22 mouse cellular contexts compared by ENCODE assay signal in genomic region chr12:82649991-82650390, GRCm38 (mm10).
A peak's percentile ranks its signal among the peaks of the same experiment; 100 is the strongest.
DNase-seq lines count a peak whose midpoint lies in the region; ATAC-seq lines count a peak whose summit lies in the region.
"Had no signal": no experiment of that assay in that cellular context is flagged by ENCODE, and none has a peak within 500 bp of the region (broad histone marks: within the 10 kb centered on the region; RNA-seq: fewer than 3 reads in every experiment).

No protein-coding gene starts in this region.

- H3K4me2 ChIP-seq in embryonic facial prominence, embryonic 14.5 days (ENCODE audit: low read depth, low read length) = no peak overlapping the region
- no peak overlapping the region for H3K4me2 ChIP-seq in heart, embryonic 13.5 days
- H3K4me2 ChIP-seq in heart, embryonic 11.5 days = no peak overlapping the region
- H3K4me2 ChIP-seq: embryonic facial prominence, embryonic 15.5 days; forebrain, embryonic 15.5 days; hindbrain, embryonic 14.5 days; intestine, embryonic 15.5 days had no signal

- no peaks in the 10 kb centered on the region for H3K27me3 ChIP-seq in embryonic facial prominence, embryonic 14.5 days (replicated peaks; ENCODE audit: control insufficient read depth, insufficient read depth, low read length)
- H3K27me3 ChIP-seq in embryonic facial prominence, embryonic 10.5 days (replicated peaks; ENCODE audit: low read depth, poor library complexity, severe bottlenecking) = no peaks in the 10 kb centered on the region
- H3K27me3 ChIP-seq in heart, embryonic 13.5 days (replicated peaks) = no peaks in the 10 kb centered on the region
- H3K27me3 ChIP-seq in heart, embryonic 11.5 days (ENCODE audit: control insufficient read depth, insufficient read depth, low read length) = no peaks in the 10 kb centered on the region
- H3K27me3 ChIP-seq: embryonic facial prominence, embryonic 15.5 days; forebrain, embryonic 15.5 days; intestine, embryonic 15.5 days; Patski had no signal

- no peak overlapping the region for H3K4me3 ChIP-seq in embryonic facial prominence, embryonic 14.5 days (ENCODE audit: low read depth, low read length)
- H3K4me3 ChIP-seq in embryonic facial prominence, embryonic 10.5 days = no peak overlapping the region
- no peak overlapping the region for H3K4me3 ChIP-seq in heart, embryonic 13.5 days
- H3K4me3 ChIP-seq in heart, embryonic 11.5 days (ENCODE audit: low read depth, low read length) = no peak overlapping the region
- H3K4me3 ChIP-seq: embryonic facial prominence, embryonic 15.5 days; erythroblast, embryonic 14.5 days; forebrain, embryonic 10.5 days; forebrain, embryonic 15.5 days; gastrocnemius, adult 2 months; hindbrain, embryonic 10.5 days; intestine, embryonic 15.5 days had no signal

- no peak overlapping the region for H3K27ac ChIP-seq in embryonic facial prominence, embryonic 14.5 days (replicated peaks; ENCODE audit: low read depth, low read length)
- no peak overlapping the region for H3K27ac ChIP-seq in embryonic facial prominence, embryonic 10.5 days (replicated peaks)
- peak overlapping the region; percentile 42; the same call in 1 of the 2 replicates for H3K27ac ChIP-seq in heart, embryonic 13.5 days (replicated peaks)
- H3K27ac ChIP-seq in heart, embryonic 11.5 days (ENCODE audit: low read depth, low read length) = no peak overlapping the region
- H3K27ac ChIP-seq: embryonic facial prominence, embryonic 15.5 days; forebrain, embryonic 10.5 days; forebrain, embryonic 15.5 days; gastrocnemius, adult 2 months; hindbrain, embryonic 10.5 days; hindbrain, embryonic 14.5 days; intestine, embryonic 15.5 days had no signal

- no peaks in the 10 kb centered on the region for H3K4me1 ChIP-seq in embryonic facial prominence, embryonic 14.5 days (ENCODE audit: control insufficient read depth, insufficient read depth, low read length)
- no peaks in the 10 kb centered on the region for H3K4me1 ChIP-seq in embryonic facial prominence, embryonic 10.5 days
- peaks cover 11% of the 10 kb centered on the region for H3K4me1 ChIP-seq in heart, embryonic 13.5 days
- 0 out of 2 replicates have a peak, but pooled peaks cover 2% of the 10 kb centered on the region for H3K4me1 ChIP-seq in heart, embryonic 11.5 days (ENCODE audit: control insufficient read depth, insufficient read depth, low read length)
- H3K4me1 ChIP-seq: embryonic facial prominence, embryonic 15.5 days; forebrain, embryonic 10.5 days; forebrain, embryonic 15.5 days; hindbrain, embryonic 10.5 days; intestine, embryonic 15.5 days had no signal

- no peak for ATAC-seq in embryonic facial prominence, embryonic 14.5 days (ENCODE audit: low read depth)
- no peak for ATAC-seq in heart, embryonic 13.5 days (ENCODE audit: extremely low read depth, insufficient number of reproducible peaks, low FRiP score, low TSS enrichment)
- ATAC-seq in heart, embryonic 11.5 days (replicated peaks; ENCODE audit: insufficient number of reproducible peaks, low FRiP score, low TSS enrichment) = no peak
- ATAC-seq: activated CD4-positive, CD25-positive, alpha-beta regulatory T cell, adult 4 months; forebrain, embryonic 15.5 days; intestine, embryonic 15.5 days; Patski had no signal

- H3K9ac ChIP-seq in embryonic facial prominence, embryonic 14.5 days (ENCODE audit: low read depth, low read length) = no peak overlapping the region
- H3K9ac ChIP-seq in heart, embryonic 13.5 days = no peak overlapping the region
- no peak overlapping the region for H3K9ac ChIP-seq in heart, embryonic 11.5 days (ENCODE audit: low read depth, low read length)
- H3K9ac ChIP-seq: embryonic facial prominence, embryonic 15.5 days; forebrain, embryonic 15.5 days; hindbrain, embryonic 14.5 days; intestine, embryonic 15.5 days had no signal

- no peaks in the 10 kb centered on the region for H3K9me3 ChIP-seq in embryonic facial prominence, embryonic 14.5 days (ENCODE audit: control insufficient read depth, low read length)
- no peaks in the 10 kb centered on the region for H3K9me3 ChIP-seq in embryonic facial prominence, embryonic 10.5 days
- H3K9me3 ChIP-seq in heart, embryonic 13.5 days = no peaks in the 10 kb centered on the region
- no peaks in the 10 kb centered on the region for H3K9me3 ChIP-seq in heart, embryonic 11.5 days (replicated peaks; ENCODE audit: control insufficient read depth, low read length)
- H3K9me3 ChIP-seq: embryonic facial prominence, embryonic 15.5 days; forebrain, embryonic 10.5 days; forebrain, embryonic 15.5 days; hindbrain, embryonic 10.5 days; intestine, embryonic 15.5 days had no signal

- 62% methylated on average over 5 of the region's 5 CpGs for WGBS in embryonic facial prominence, embryonic 14.5 days
- 69% methylated on average over 5 of the region's 5 CpGs for WGBS in embryonic facial prominence, embryonic 10.5 days
- WGBS in heart, embryonic 13.5 days = 28% methylated on average over 5 of the region's 5 CpGs
- 34% methylated on average over 5 of the region's 5 CpGs for WGBS in heart, embryonic 11.5 days (ENCODE audit: insufficient replicate concordance)

- H3K36me3 ChIP-seq in embryonic facial prominence, embryonic 14.5 days (ENCODE audit: control insufficient read depth, insufficient read depth, low read length) = no peaks in the 10 kb centered on the region
- no peaks in the 10 kb centered on the region for H3K36me3 ChIP-seq in embryonic facial prominence, embryonic 10.5 days (replicated peaks)
- H3K36me3 ChIP-seq in heart, embryonic 13.5 days = no peaks in the 10 kb centered on the region; the same call in 1 of the 2 replicates
- no peaks in the 10 kb centered on the region for H3K36me3 ChIP-seq in heart, embryonic 11.5 days (ENCODE audit: control insufficient read depth, insufficient read depth, low read length)
- H3K36me3 ChIP-seq: embryonic facial prominence, embryonic 15.5 days; forebrain, embryonic 10.5 days; forebrain, embryonic 15.5 days; hindbrain, embryonic 10.5 days; intestine, embryonic 15.5 days had no signal

- DNase-seq in embryonic facial prominence, embryonic 14.5 days (ENCODE audit: low spot score) = peak; percentile 5
- no peak for DNase-seq in embryonic facial prominence, embryonic 10.5 days (ENCODE audit: low spot score)
- DNase-seq in right cerebral cortex, adult 18-20 months = peak; percentile 31
- DNase-seq in right cerebral cortex, postnatal 14 days = no peak
- DNase-seq in adrenal gland, adult (ENCODE audit: inconsistent age in 2 of 2, low spot score in 1 of 2) = no peak
- DNase-seq: adrenal gland, adult 2 months; adrenal gland, postnatal 25 days; cerebellum, adult 2 months; cerebellum, postnatal 14 days; gastrocnemius, adult 2 months; gastrocnemius, postnatal 25 days had no signal

Comparison
In these comparisons a context has a peak if more than half of its experiments do, and no peak if none do; other contexts are left out.
1. DNase-seq: peak in embryonic facial prominence, embryonic 14.5 days (single experiment) and right cerebral cortex, adult 18-20 months (single experiment); none in embryonic facial prominence, embryonic 10.5 days (single experiment), right cerebral cortex, postnatal 14 days (single experiment) and adrenal gland, adult (0 of 2).